Mouse (Mus musculus): ENCODE results near the gene Rnf224. TPM values are rescaled to one million over a fixed set of nuclear protein-coding genes. Genes with fewer than 3 reads are reported as not detected.
A peak's percentile ranks its signal among the peaks of the same experiment; 100 is the strongest.

Gene Rnf224
- polyA plus RNA-seq, 2 experiments = 0.05 TPM; not detected in 1

GRCm38 (mm10) chr2:25272515-25272914 is 35.9 kb upstream of the Rnf224 start:
- peak; percentile 50 for ATAC-seq (ENCODE audit: low FRiP score, low read depth)
- peak overlapping the region; percentile 88 for H3K4me3 ChIP-seq (replicated peaks; ENCODE audit: low read length)
- DNase-seq (ENCODE audit: low spot score) = no peak
- H3K27me3 ChIP-seq (ENCODE audit: control insufficient read depth, insufficient read depth, low read length) = no peaks in the 10 kb centered on the region
- H3K27ac ChIP-seq (replicated peaks; ENCODE audit: low read depth, low read length) = peak overlapping the region; percentile 58; the same call in 1 of the 2 replicates
- H3K4me2 ChIP-seq (replicated peaks; ENCODE audit: low read depth, low read length, severe bottlenecking) = peak overlapping the region; percentile 87
- peaks cover 14% of the 10 kb centered on the region for H3K4me1 ChIP-seq (ENCODE audit: control insufficient read depth, insufficient read depth, low read length)
- 0% methylated on average over 18 of the region's 29 CpGs for WGBS
- H3K9me3 ChIP-seq (ENCODE audit: control insufficient read depth, low read length) = no peaks in the 10 kb centered on the region
- peak overlapping the region; percentile 84 for H3K9ac ChIP-seq (ENCODE audit: low read depth, low read length, severe bottlenecking)
- TF ChIP-seq POLR2A (IDR thresholded peaks at IDR 0.05; ENCODE audit: borderline replicate concordance, extremely low read depth, insufficient read depth, insufficient read length) = no peak
- peaks cover 68% of the 10 kb centered on the region for H3K36me3 ChIP-seq (ENCODE audit: control insufficient read depth, insufficient read depth, low read length)

- Histone ChIP-seq H3K36me3 (ENCODE audit: control insufficient read depth, insufficient read depth, low read length) (peaks cover 63% of the 10 kb centered on the region), H3K27ac (replicated peaks; ENCODE audit: low read depth, low read length) (peak within 1 kb of the TSS; percentile 81)
These were observed 35.4 kb upstream of the Rnf224 start, which contains the start of the genes Ssna1 and Anapc2 for GRCm38 (mm10) chr2:25271827-25272511. Ssna1 (minus strand) TSS chr2:25272438. Anapc2 (plus strand) TSS chr2:25272478.

GRCm38 (mm10) chr2:25267746-25268309 is 31.2 kb upstream of the Rnf224 start:
- Histone ChIP-seq H3K27me3 (ENCODE audit: control insufficient read depth, insufficient read depth, low read length) (peaks cover 13% of the 10 kb centered on the region; the same call in 1 of the 2 replicates), H3K9ac (ENCODE audit: low read depth, low read length, severe bottlenecking) (no peak overlapping the region), H3K27ac (replicated peaks; ENCODE audit: low read depth, low read length) (no peak overlapping the region), H3K4me3 (replicated peaks; ENCODE audit: low read length) (no peak overlapping the region), H3K36me3 (ENCODE audit: control insufficient read depth, insufficient read depth, low read length) (peaks cover 26% of the 10 kb centered on the region), H3K9me3 (ENCODE audit: control insufficient read depth, low read length) (no peaks in the 10 kb centered on the region), H3K4me1 (ENCODE audit: control insufficient read depth, insufficient read depth, low read length) (peaks cover 17% of the 10 kb centered on the region), H3K4me2 (replicated peaks; ENCODE audit: low read depth, low read length, severe bottlenecking) (no peak overlapping the region)
- no peak for ATAC-seq (ENCODE audit: low FRiP score, low read depth)
- no peak for DNase-seq (ENCODE audit: low spot score)
- no peak for TF ChIP-seq POLR2A (IDR thresholded peaks at IDR 0.05; ENCODE audit: borderline replicate concordance, extremely low read depth, insufficient read depth, insufficient read length)
- WGBS = 66% methylated on average over 4 of the region's 4 CpGs

More at GRCm38 (mm10) chr2:25271827-25272511, 35.4 kb upstream of the Rnf224 start, which contains the start of the genes Ssna1 and Anapc2:
- Histone ChIP-seq H3K4me3 (replicated peaks; ENCODE audit: low read length) (peak within 1 kb of the TSS; percentile 88), H3K27me3 (ENCODE audit: control insufficient read depth, insufficient read depth, low read length) (no peaks in the 10 kb centered on the region), H3K4me1 (ENCODE audit: control insufficient read depth, insufficient read depth, low read length) (peaks cover 14% of the 10 kb centered on the region), H3K9ac (ENCODE audit: low read depth, low read length, severe bottlenecking) (peak within 1 kb of the TSS; percentile 84), H3K4me2 (replicated peaks; ENCODE audit: low read depth, low read length, severe bottlenecking) (peak within 1 kb of the TSS; percentile 90), H3K9me3 (ENCODE audit: control insufficient read depth, low read length) (no peaks in the 10 kb centered on the region)
- DNase-seq (ENCODE audit: low spot score) = peak; percentile 97
- TF ChIP-seq POLR2A (IDR thresholded peaks at IDR 0.05; ENCODE audit: borderline replicate concordance, extremely low read depth, insufficient read depth, insufficient read length) = peak; percentile 77; the same call in 1 of the 2 replicates
- peak; percentile 97 for ATAC-seq (ENCODE audit: low FRiP score, low read depth)
- under 1% methylated on average over 52 of the region's 55 CpGs for WGBS

GRCm38 (mm10) chr2:25267241-25267640 is 30.7 kb upstream of the Rnf224 start:
- Histone ChIP-seq H3K27ac (replicated peaks; ENCODE audit: low read depth, low read length) (no peak overlapping the region), H3K4me3 (replicated peaks; ENCODE audit: low read length) (no peak overlapping the region), H3K27me3 (ENCODE audit: control insufficient read depth, insufficient read depth, low read length) (peaks cover 13% of the 10 kb centered on the region; the same call in 1 of the 2 replicates), H3K9me3 (ENCODE audit: control insufficient read depth, low read length) (no peaks in the 10 kb centered on the region), H3K36me3 (ENCODE audit: control insufficient read depth, insufficient read depth, low read length) (peaks cover 26% of the 10 kb centered on the region), H3K9ac (ENCODE audit: low read depth, low read length, severe bottlenecking) (no peak overlapping the region), H3K4me2 (replicated peaks; ENCODE audit: low read depth, low read length, severe bottlenecking) (no peak overlapping the region), H3K4me1 (ENCODE audit: control insufficient read depth, insufficient read depth, low read length) (peaks cover 17% of the 10 kb centered on the region)
- DNase-seq (ENCODE audit: low spot score) = no peak
- ATAC-seq (ENCODE audit: low FRiP score, low read depth) = no peak
- no peak for TF ChIP-seq POLR2A (IDR thresholded peaks at IDR 0.05; ENCODE audit: borderline replicate concordance, extremely low read depth, insufficient read depth, insufficient read length)

GRCm38 (mm10) chr2:25266720-25267119 is 30.1 kb upstream of the Rnf224 start:
- ATAC-seq (ENCODE audit: low FRiP score, low read depth) (no peak), DNase-seq (ENCODE audit: low spot score) (no peak)
- no peak overlapping the region for H3K4me3 ChIP-seq (replicated peaks; ENCODE audit: low read length)
- H3K9ac ChIP-seq (ENCODE audit: low read depth, low read length, severe bottlenecking) = no peak overlapping the region
- H3K36me3 ChIP-seq (ENCODE audit: control insufficient read depth, insufficient read depth, low read length) = peaks cover 26% of the 10 kb centered on the region
- no peaks in the 10 kb centered on the region for H3K9me3 ChIP-seq (ENCODE audit: control insufficient read depth, low read length)
- H3K27me3 ChIP-seq (ENCODE audit: control insufficient read depth, insufficient read depth, low read length) = peaks cover 13% of the 10 kb centered on the region; the same call in 1 of the 2 replicates
- no peak for TF ChIP-seq POLR2A (IDR thresholded peaks at IDR 0.05; ENCODE audit: borderline replicate concordance, extremely low read depth, insufficient read depth, insufficient read length)
- peaks cover 17% of the 10 kb centered on the region for H3K4me1 ChIP-seq (ENCODE audit: control insufficient read depth, insufficient read depth, low read length)
- no peak overlapping the region for H3K27ac ChIP-seq (replicated peaks; ENCODE audit: low read depth, low read length)
- WGBS = 42% methylated on average over 2 of the region's 2 CpGs
- H3K4me2 ChIP-seq (replicated peaks; ENCODE audit: low read depth, low read length, severe bottlenecking) = no peak overlapping the region
